Mouse (Mus musculus) forebrain, embryonic 11.5 days (tissue): ENCODE measurements at regions not wholly inside any gene's neighbourhood (a gene's known extent, or its start where the extent isn't known, plus 50 kb on each side); places are given as distances from the start of the nearest gene placed in this dataset.

Experiments used
- ATAC-seq: fragments of 200-750 bp; cut with Nextera tagmentation; replicated peaks from 2 replicates; pipeline ENCODE4 v1.8.0; 2017; ENCODE audit warnings: moderate TSS enrichment; ENCODE audit not compliant: low FRiP score
- DNase-seq: peaks from one replicate; pipeline ENCODE4 v3.0.0-alpha.2; 2017; ENCODE audit warnings: low spot score
- H3K27ac ChIP-seq: fragments of 300-500 bp; sonication (generic); 2 replicates; pipeline ENCODE4 v1.5.1; 2014; ENCODE audit warnings: low read depth, low read length
- H3K27me3 ChIP-seq: fragments of 300-500 bp; sonication (generic); 2 replicates; pipeline ENCODE4 v1.6.1; 2014; ENCODE audit warnings: mild to moderate bottlenecking, low read length, mixed read lengths; ENCODE audit not compliant: control insufficient read depth, insufficient read depth
- H3K36me3 ChIP-seq: fragments of 300-500 bp; sonication (generic); 2 replicates; pipeline ENCODE4 v1.6.1; 2014; ENCODE audit warnings: mild to moderate bottlenecking, low read length, moderate library complexity, mixed read lengths; ENCODE audit not compliant: control insufficient read depth, insufficient read depth
- H3K4me1 ChIP-seq: fragments of 300-500 bp; sonication (generic); replicated peaks from 2 replicates; pipeline ENCODE4 v1.6.1; 2014; ENCODE audit warnings: low read length, mixed read lengths; ENCODE audit not compliant: control insufficient read depth, insufficient read depth
- H3K4me2 ChIP-seq: fragments of 300-500 bp; sonication (generic); 2 replicates; pipeline ENCODE4 v1.6.1; 2014; ENCODE audit warnings: low read depth, mild to moderate bottlenecking, low read length, moderate library complexity, mixed read lengths; ENCODE audit not compliant: severe bottlenecking
- H3K4me3 ChIP-seq: fragments of 300-500 bp; sonication (generic); 2 replicates; pipeline ENCODE4 v1.5.1; 2014; ENCODE audit warnings: low read depth, low read length
- H3K9ac ChIP-seq: fragments of 300-500 bp; sonication (generic); 2 replicates; pipeline ENCODE4 v1.6.1; 2014; ENCODE audit warnings: low read length
- H3K9me3 ChIP-seq: fragments of 300-500 bp; sonication (generic); 2 replicates; pipeline ENCODE4 v1.6.1; 2016; ENCODE audit warnings: low read length, mixed read lengths; ENCODE audit not compliant: control insufficient read depth
- WGBS: fragments of 180-500 bp; shearing (Covaris S2); extraction: QIAGEN DNeasy Blood & Tissue Kit; methylation state at CpG from one replicate; pipeline ENCODE4 v1.1.7; 2014; 5-methylcytosine and 5-hydroxymethylcytosine counted together

GRCm38 (mm10) chr8:41648276-41648675, 231.4 kb upstream of the Frg1 start:
- Histone ChIP-seq H3K4me1 (no peaks in the 10 kb centered on the region), H3K27ac (no peak overlapping the region), H3K9ac (no peak overlapping the region), H3K4me2 (no peak overlapping the region), H3K9me3 (no peaks in the 10 kb centered on the region), H3K4me3 (no peak overlapping the region), H3K36me3 (no peaks in the 10 kb centered on the region), H3K27me3 (no peaks in the 10 kb centered on the region)
- no peak for ATAC-seq
- 67% methylated on average over 1 of the region's 1 CpGs for WGBS
- no peak for DNase-seq

GRCm38 (mm10) chr8:41644626-41645025, 227.8 kb upstream of the Frg1 start:
- no peaks in the 10 kb centered on the region for H3K36me3 ChIP-seq
- no peaks in the 10 kb centered on the region for H3K9me3 ChIP-seq
- no peak overlapping the region for H3K27ac ChIP-seq
- 80% methylated on average over 5 of the region's 5 CpGs for WGBS
- no peak overlapping the region for H3K4me3 ChIP-seq
- no peaks in the 10 kb centered on the region for H3K4me1 ChIP-seq
- no peak overlapping the region for H3K4me2 ChIP-seq
- ATAC-seq (no peak), DNase-seq (no peak)
- no peaks in the 10 kb centered on the region for H3K27me3 ChIP-seq
- H3K9ac ChIP-seq: no peak overlapping the region

DNA sequence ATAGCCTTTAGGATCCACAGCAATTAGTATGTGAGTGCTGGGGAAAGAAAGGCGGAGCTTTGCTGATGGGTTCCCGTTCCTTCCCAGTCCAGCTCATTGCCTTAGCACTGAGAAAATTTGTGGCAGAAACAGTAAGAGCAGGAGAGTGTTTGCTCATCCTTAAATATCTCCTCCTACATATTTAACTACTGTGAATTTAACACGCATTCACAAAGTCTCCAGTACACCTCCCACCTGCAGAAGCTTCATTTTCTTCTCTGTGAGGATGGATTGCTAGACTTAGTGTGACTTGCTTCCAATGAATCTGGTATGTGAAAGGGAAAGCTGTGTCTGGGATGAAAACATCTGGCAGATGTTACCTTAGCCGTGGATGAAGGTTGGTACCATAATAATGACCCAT, 207.0 kb upstream of the Frg1 start:
- H3K27me3 ChIP-seq: no peaks in the 10 kb centered on the region
- H3K27ac ChIP-seq: no peak overlapping the region
- H3K9ac ChIP-seq: no peak overlapping the region
- H3K4me1 ChIP-seq: no peaks in the 10 kb centered on the region
- ATAC-seq: no peak
- H3K4me3 ChIP-seq: no peak overlapping the region
- whole genome bisulfite sequencing: 91% methylated on average over 4 of the region's 4 CpGs
- no peak for DNase-seq
- H3K4me2 ChIP-seq: no peak overlapping the region
- no peaks in the 10 kb centered on the region for H3K9me3 ChIP-seq
- no peaks in the 10 kb centered on the region for H3K36me3 ChIP-seq

GRCm38 (mm10) chr8:41600255-41600654, 183.4 kb upstream of the Frg1 start:
- Histone ChIP-seq H3K4me3 (no peak overlapping the region), H3K9me3 (no peaks in the 10 kb centered on the region), H3K27me3 (no peaks in the 10 kb centered on the region), H3K9ac (no peak overlapping the region), H3K4me2 (no peak overlapping the region), H3K4me1 (no peaks in the 10 kb centered on the region), H3K27ac (no peak overlapping the region), H3K36me3 (no peaks in the 10 kb centered on the region)
- no peak for ATAC-seq
- 92% methylated on average over 1 of the region's 1 CpGs for WGBS
- no peak for DNase-seq

DNA sequence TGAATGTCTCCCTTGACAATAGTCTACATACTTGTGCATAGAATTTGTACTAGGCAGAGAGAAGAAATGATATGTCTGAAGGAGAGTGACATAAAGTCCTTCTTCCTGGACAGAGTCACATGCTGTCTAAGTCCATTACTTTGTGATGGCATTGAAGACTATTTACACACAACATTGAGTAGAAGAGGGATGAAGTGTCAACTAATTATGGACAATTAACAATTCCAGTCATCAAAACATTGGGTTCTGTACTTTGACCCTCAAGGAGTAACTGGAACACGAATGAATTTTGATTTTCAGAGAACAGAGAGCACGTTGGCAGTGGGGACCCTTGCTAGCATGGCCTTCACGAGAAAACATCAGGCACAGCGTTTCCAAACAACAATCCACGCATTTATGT, 177.6 kb upstream of the Frg1 start:
- ATAC-seq: no peak
- Histone ChIP-seq H3K27ac (no peak overlapping the region), H3K4me3 (no peak overlapping the region), H3K4me2 (no peak overlapping the region), H3K36me3 (no peaks in the 10 kb centered on the region), H3K27me3 (no peaks in the 10 kb centered on the region), H3K9me3 (no peaks in the 10 kb centered on the region), H3K4me1 (no peaks in the 10 kb centered on the region), H3K9ac (no peak overlapping the region)
- no peak for DNase-seq
- 85% methylated on average over 5 of the region's 5 CpGs for WGBS

DNA sequence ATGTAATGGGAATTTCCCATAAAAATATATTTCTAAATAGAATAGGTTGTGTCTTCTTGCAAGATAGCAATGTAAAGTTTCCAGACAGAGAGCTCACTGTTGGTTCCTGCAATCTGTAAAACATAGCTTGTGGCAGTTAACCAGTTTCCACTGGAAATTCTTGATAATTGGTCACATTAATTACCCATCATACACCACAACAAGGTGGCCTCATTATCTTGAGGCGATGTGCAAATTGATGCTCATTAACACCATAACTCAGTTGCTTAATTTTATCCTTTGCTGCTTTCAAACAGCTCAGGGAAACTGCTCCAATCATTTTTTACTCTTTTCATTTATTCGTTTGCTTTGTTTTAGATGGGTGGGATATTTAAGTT, 176.8 kb upstream of the Frg1 start:
- H3K4me3 ChIP-seq: no peak overlapping the region
- H3K36me3 ChIP-seq: no peaks in the 10 kb centered on the region
- H3K9ac ChIP-seq: no peak overlapping the region
- WGBS: 60% methylated on average over 2 of the region's 2 CpGs
- H3K4me2 ChIP-seq: no peak overlapping the region
- no peaks in the 10 kb centered on the region for H3K9me3 ChIP-seq
- DNase-seq: no peak
- no peak overlapping the region for H3K27ac ChIP-seq
- peak; percentile 68 for ATAC-seq
- H3K27me3 ChIP-seq: no peaks in the 10 kb centered on the region
- no peaks in the 10 kb centered on the region for H3K4me1 ChIP-seq

DNA sequence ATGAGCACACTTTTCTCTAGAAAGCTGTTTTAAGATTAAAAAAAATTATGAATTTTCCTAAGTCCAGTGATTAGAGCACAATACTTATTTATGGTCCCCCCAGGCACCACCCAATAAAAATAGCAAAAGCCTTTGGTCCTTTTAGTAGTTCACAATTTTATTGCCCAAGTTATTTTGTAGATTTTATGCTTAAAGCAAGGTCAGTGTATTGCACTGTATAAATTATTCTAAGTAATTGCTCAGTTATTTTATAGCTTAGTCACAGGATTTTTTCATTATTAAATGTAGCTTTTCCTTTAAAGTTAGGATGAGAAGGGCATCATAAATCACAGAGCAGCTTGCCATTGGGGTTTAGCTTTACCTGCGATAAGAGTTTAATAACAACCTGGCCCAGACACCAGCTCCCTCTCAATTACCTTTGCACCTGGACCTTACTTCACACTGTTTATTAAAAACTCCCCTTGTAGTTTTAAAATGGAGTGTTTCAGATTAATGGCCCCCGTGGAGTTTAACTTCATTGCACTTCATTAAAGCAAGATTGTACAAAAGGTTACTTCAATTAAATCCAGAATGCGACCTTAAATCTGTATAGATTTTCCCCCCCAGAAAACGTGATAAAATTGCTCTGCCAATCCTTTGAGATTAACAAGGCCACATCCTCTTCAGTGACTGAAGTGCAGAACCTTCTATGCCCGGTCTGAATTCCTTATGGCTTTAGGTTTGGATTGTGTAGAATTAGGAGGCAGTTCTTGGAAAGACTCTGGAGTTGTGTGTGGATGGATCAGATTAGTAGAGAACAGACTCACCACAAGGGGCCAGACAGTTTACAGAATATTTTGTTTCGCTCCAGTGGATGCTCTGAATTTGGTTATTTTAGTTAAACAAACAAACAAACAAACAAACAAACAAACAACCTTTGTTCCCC, 176.1 kb upstream of the Frg1 start:
- Histone ChIP-seq H3K9me3 (no peaks in the 10 kb centered on the region), H3K4me2 (no peak overlapping the region), H3K4me3 (no peak overlapping the region), H3K4me1 (no peaks in the 10 kb centered on the region), H3K27me3 (no peaks in the 10 kb centered on the region), H3K36me3 (no peaks in the 10 kb centered on the region), H3K9ac (no peak overlapping the region), H3K27ac (no peak overlapping the region)
- ATAC-seq (peak; percentile 45; the same call in 1 of the 2 replicates), DNase-seq (no peak)
- 61% methylated on average over 6 of the region's 6 CpGs for WGBS

GRCm38 (mm10) chr8:41592174-41592573, 175.3 kb upstream of the Frg1 start:
- no peaks in the 10 kb centered on the region for H3K9me3 ChIP-seq
- no peak overlapping the region for H3K27ac ChIP-seq
- no peak overlapping the region for H3K4me3 ChIP-seq
- H3K4me2 ChIP-seq: no peak overlapping the region
- H3K4me1 ChIP-seq: no peaks in the 10 kb centered on the region
- ATAC-seq: no peak
- WGBS: 83% methylated on average over 9 of the region's 9 CpGs
- DNase-seq: no peak
- H3K27me3 ChIP-seq: no peaks in the 10 kb centered on the region
- no peak overlapping the region for H3K9ac ChIP-seq
- no peaks in the 10 kb centered on the region for H3K36me3 ChIP-seq

DNA sequence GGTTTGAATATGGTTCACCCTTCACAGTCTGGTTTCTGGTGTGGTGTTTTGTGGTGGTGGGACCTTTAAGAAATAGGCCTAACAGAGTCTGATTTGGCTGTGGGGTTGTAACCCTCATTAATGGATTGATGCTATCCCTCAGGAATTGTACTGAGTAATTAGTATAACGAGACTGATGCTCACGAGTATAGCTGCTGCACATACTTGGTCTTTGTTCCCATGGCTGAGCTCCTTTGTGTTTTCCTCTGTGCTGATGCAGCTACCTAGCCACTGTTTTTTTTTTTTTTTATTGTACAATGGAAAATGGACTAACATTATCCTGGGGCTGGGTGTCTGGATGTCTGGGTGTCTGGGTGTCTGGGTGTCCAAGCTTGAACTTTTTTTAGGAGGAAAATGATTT, 171.3 kb upstream of the Frg1 start:
- ATAC-seq: no peak
- no peak overlapping the region for H3K27ac ChIP-seq
- no peaks in the 10 kb centered on the region for H3K27me3 ChIP-seq
- no peak overlapping the region for H3K4me3 ChIP-seq
- 36% methylated on average over 2 of the region's 2 CpGs for WGBS
- no peaks in the 10 kb centered on the region for H3K9me3 ChIP-seq
- no peak overlapping the region for H3K4me2 ChIP-seq
- no peak overlapping the region for H3K9ac ChIP-seq
- no peaks in the 10 kb centered on the region for H3K36me3 ChIP-seq
- no peaks in the 10 kb centered on the region for H3K4me1 ChIP-seq
- DNase-seq: no peak
